Mouse (Mus musculus): ENCODE measurements around the gene Aoc1. TPM values are rescaled to one million over a fixed set of nuclear protein-coding genes. Genes with fewer than 3 reads are reported as not detected.
A peak's percentile ranks its signal among the peaks of the same experiment; 100 is the strongest.

The Aoc1 gene
- total and polyA plus RNA-seq, 3 experiments: 0.19 to 0.21 TPM; not detected in 1

- peaks cover 0 to 67% of the 10 kb centered on the region in 2 experiments for H3K36me3 ChIP-seq (replicated peaks in 1 of 2; ENCODE audit: control insufficient read depth in 1 of 2, insufficient read depth in 1 of 2, low read length in 1 of 2)
- DNase-seq (ENCODE audit: extremely low read depth): no peak
- dilution Hi-C loops (cut with MboI; ENCODE audit: extremely low pct_ligation_motif_present, extremely low pct_unique_long_range_greater_than_20kb, low sequenced_read_pairs) (no loop called here), in situ Hi-C loops (cut with MboI; ENCODE audit: low pct_ligation_motif_present, low pct_unique_long_range_greater_than_20kb, low sequenced_read_pairs) (no loop called here)
- no peaks in the 10 kb centered on the region for H3K9me3 ChIP-seq (replicated peaks; ENCODE audit: low read length)
- no peak within 1 kb of the TSS for H3K9ac ChIP-seq (ENCODE audit: insufficient read depth, low read depth)
- peak within 1 kb of the TSS; percentile 48; the same call in 1 of the 2 replicates for H3K4me2 ChIP-seq (ENCODE audit: insufficient read depth, low read depth, poor library complexity, severe bottlenecking)
- H3K4me1 ChIP-seq (ENCODE audit: control insufficient read depth in 1 of 2, insufficient read depth in 2 of 2): peaks cover 10 to 91% of the 10 kb centered on the region in 2 experiments
- TF ChIP-seq JUND (conservative IDR thresholded peaks at IDR 0.05; ENCODE audit: low read depth, low read length) (no peak), USF2 (conservative IDR thresholded peaks at IDR 0.05; ENCODE audit: low read depth, low read length) (no peak), ZKSCAN1 (IDR thresholded peaks at IDR 0.05; ENCODE audit: borderline replicate concordance, low read depth, low read length) (no peak), IRF4 (IDR thresholded peaks at IDR 0.05; ENCODE audit: low read depth, low read length) (no peak), PAX5 (IDR thresholded peaks at IDR 0.05; ENCODE audit: low read length) (no peak), TBP (conservative IDR thresholded peaks at IDR 0.05; ENCODE audit: low read depth, low read length) (no peak), CHD2 (IDR thresholded peaks at IDR 0.05; ENCODE audit: low read length) (no peak), ETS1 (conservative IDR thresholded peaks at IDR 0.05; ENCODE audit: low read depth, low read length) (no peak), JUN (IDR thresholded peaks at IDR 0.05; ENCODE audit: insufficient read depth, low read depth, low read length) (no peak), E2F4 (IDR thresholded peaks at IDR 0.05; ENCODE audit: insufficient replicate concordance, low read depth, low read length) (no peak), MAX (IDR thresholded peaks at IDR 0.05; ENCODE audit: low read length) (no peak), CTCF (conservative IDR thresholded peaks at IDR 0.05 in 1 of 2, IDR thresholded peaks at IDR 0.05 in 1 of 2; ENCODE audit: low read depth in 2 of 2, low read length in 2 of 2) (no peak), POLR2AphosphoS2 (IDR thresholded peaks at IDR 0.05; ENCODE audit: low read depth, low read length) (no peak), MAFK (IDR thresholded peaks at IDR 0.05; ENCODE audit: insufficient replicate concordance, low read length) (no peak), RCOR1 (conservative IDR thresholded peaks at IDR 0.05; ENCODE audit: low read depth, low read length) (no peak), MEF2A (IDR thresholded peaks at IDR 0.05; ENCODE audit: borderline replicate concordance, low read depth, low read length) (no peak), UBTF (IDR thresholded peaks at IDR 0.05; ENCODE audit: low read depth, low read length) (no peak), NELFE (IDR thresholded peaks at IDR 0.05; ENCODE audit: low read depth, low read length) (no peak), ZMIZ1 (IDR thresholded peaks at IDR 0.05; ENCODE audit: low read depth, low read length) (no peak), BHLHE40 (IDR thresholded peaks at IDR 0.05; ENCODE audit: low read depth, low read length) (no peak)
- H3K79me2 ChIP-seq (replicated peaks; ENCODE audit: control insufficient read depth, extremely low read depth, insufficient read depth, poor library complexity, severe bottlenecking): no peaks in the 10 kb centered on the region
- H3K4me3 ChIP-seq (replicated peaks in 1 of 3; ENCODE audit: low read depth in 2 of 3, low read length in 2 of 3, poor library complexity in 1 of 3): peak within 1 kb of the TSS; percentile 50 to 73 (median 59)
- no peaks in the 10 kb centered on the region for H3K27me3 ChIP-seq (replicated peaks)
- peak within 1 kb of the TSS; percentile 16; the same call in 1 of the 2 replicates for H3K27ac ChIP-seq (ENCODE audit: insufficient read depth, low read depth)
Measured at GRCm38 (mm10) chr6:48840371-48840969, 32.2 kb upstream of the Aoc1 start, which contains the start of gene Tmem176a. Tmem176a (plus strand) TSS chr6:48840919.

All from CH12.LX (cell line).